Mouse (Mus musculus): ENCODE results near the gene Gm49396. TPM values are rescaled to one million over a fixed set of nuclear protein-coding genes. Genes with fewer than 3 reads are reported as not detected.

The Gm49396 gene
- polyA plus RNA-seq (2014; fragmentation: Illumina TruSeq; extraction: RNeasy Lipid Tissue Mini Kit (QIAGEN cat#74804); ENCODE audit: low replicate concordance): 6.2 TPM

GRCm38 (mm10) chr7:30563117-30563905, at the start of gene Gm49396, which contains the start of the genes U2af1l4 and Psenen:
Gene Gm49396 (plus strand): TSS chr7:30563344.
Gene U2af1l4 (plus strand): TSS chr7:30563301.
Gene Psenen (minus strand): TSS chr7:30563627.

DNA sequence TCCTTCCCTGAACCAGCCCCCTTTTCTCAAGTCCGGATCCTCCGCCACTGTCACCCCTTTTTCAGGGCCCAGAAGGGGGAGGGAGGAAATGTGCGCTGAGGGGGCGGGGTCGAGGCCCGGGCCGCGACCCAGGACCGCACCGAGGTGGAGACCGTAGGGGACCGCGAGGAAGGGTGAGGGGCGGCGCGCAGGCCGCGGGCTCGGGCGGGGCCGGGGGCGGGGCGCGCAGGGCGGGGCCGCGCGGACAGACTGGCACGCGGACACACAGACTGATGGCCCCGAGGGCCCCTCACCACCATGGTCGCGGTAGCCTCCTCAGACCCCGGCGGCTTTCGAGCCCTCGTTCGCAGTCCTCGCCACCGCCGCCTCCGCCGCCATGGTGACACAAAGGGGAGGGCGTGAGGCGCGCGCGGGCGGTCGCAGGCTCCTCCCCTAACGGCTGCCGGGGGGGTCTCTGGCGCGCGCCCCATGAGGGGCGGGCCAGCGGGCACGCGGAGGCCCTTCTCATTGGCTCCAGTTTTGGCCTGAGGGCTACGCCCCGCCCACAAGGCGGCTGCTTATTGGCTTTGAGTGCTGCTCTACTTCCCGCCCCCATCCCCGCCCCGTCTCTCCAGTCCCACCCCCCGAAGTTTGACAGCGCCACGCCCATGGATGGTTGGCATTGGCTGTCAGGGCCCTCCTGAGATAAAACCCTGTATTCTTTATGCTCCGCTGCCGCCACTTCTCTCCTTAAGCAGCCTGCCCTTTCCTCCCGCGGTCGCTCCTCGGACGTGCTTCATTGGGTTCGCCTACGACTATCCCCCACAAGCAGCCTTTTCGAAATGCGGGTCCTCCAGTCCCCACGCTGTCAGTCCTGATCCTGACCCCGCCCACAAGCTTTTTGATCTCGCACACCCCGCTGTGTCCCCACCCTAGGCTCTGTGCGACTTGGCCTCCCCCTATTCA, 28.2 kb upstream of the Gm49396 start, which contains the start of gene Arhgap33:
Gene Arhgap33, minus strand, starts transcription at position 428 of the 945 bp plus-strand sequence.

DNA sequence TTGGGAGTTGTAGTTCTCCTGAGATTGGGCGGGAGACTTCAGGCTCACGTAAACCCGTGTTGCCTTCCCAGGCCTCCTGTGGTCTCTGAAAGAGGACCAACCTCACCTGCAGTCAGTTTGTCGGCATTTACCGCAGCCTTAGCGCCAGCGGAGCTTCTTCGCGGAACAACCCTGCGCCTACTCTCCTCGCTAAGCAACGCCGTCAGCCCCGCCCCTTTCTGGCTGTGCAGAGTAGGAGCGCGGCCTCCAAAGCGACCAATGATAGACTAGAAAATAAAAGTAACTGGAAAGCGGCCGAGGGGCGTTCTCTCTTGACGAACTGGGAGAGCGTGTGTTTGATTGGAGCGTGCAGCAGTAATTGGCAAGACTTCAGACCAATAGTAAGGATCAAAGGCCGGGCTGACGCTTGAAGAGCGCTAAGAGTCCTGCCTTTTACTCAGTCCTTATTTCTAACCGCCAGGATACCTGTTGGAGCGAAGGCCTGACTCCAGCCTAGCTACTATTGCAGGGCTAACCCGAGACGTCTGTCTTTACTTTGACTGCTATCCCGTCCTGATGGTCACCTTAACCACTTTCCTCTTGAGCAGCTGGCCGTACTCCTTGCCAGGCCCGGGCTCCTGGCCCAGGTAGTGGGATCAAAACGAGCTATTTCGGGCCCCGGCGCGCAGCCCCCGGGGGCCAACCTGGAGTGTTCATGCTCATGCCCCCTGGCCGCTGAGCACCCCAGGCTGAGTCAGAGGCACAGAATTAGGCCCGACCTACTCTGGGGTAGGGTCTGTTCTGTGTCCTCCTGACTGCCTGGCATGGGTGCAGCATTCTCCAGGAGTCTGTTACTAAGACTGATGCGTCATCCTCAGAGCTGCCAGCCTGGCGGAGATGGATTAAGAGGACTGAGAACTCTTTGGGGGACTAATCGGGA, 10.8 kb upstream of the Gm49396 start, which contains the start of the genes Hspb6 and Proser3:
Gene Hspb6, plus strand, starts transcription at position 77 of the 919 bp plus-strand sequence.
Gene Proser3, minus strand, starts transcription at position 198 of the 919 bp plus-strand sequence.

GRCm38 (mm10) chr7:30559443-30559954, 3.6 kb upstream of the Gm49396 start, which contains the start of gene Lin37:
Gene Lin37 (minus strand): TSS chr7:30559838.

GRCm38 (mm10) chr7:30564970-30565571, 1.9 kb downstream of the Gm49396 start, which contains the start of gene Igflr1:
Gene Igflr1 (plus strand): TSS chr7:30565427.

GRCm38 (mm10) chr7:30588676-30589434, 25.7 kb downstream of the Gm49396 start, which contains the start of gene Kmt2b:
Gene Kmt2b (minus strand): TSS chr7:30588726.

GRCm38 (mm10) chr7:30598786-30599185, 35.6 kb downstream of the Gm49396 start, which contains the start of gene Zbtb32:
Gene Zbtb32 (minus strand): TSS chr7:30598909.

DNA sequence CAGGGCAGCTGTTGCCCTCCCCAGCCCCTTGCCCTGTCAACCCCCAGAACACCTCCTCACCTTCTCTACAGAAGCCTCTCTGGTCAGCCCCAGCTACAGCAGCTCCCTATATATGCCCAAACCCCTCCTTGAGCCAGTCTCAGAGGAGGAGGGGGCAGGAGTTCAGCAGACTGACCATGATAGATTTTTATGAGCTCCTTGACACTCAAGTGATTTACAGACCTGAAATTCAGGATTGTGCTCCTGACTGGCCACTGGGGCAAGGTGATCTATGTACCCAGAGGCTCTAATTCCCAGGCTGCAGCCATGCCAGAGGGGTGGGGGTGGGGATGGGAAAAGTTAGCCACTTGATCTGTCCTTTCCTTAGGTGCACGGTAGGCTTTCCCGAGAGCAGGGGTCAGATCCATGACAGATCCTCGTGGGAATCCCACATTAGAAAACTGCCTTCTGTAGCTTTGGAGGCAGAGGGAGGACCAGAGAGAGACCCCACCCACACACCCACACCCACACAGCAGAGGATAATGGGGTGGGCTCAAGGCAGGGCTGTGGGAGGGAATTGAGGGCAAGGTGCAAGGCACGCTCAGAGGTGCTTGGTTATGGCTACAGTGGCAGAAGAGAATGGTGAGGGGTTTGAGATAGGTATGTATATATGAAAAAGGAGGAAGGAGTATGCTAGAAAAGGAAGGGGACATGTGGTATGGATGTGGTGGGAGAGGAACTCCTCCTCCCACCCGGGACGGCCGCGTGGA, 49.7 kb downstream of the Gm49396 start, which contains the start of gene Upk1a:
Gene Upk1a, minus strand, starts transcription at position 194 of the 749 bp plus-strand sequence.

Other genes with a start within 250 kb of the Gm49396 start
- 1.6 TPM for gene Syne4, start 248.5 kb upstream of the Gm49396 start, polyA plus RNA-seq (2014; fragmentation: Illumina TruSeq; extraction: RNeasy Lipid Tissue Mini Kit (QIAGEN cat#74804); ENCODE audit: low replicate concordance)
- 0.71 TPM for gene E130208F15Rik, start 241.6 kb upstream of the Gm49396 start, polyA plus RNA-seq (2014; fragmentation: Illumina TruSeq; extraction: RNeasy Lipid Tissue Mini Kit (QIAGEN cat#74804); ENCODE audit: low replicate concordance)
- gene Sdhaf1, start 239.4 kb upstream of the Gm49396 start, polyA plus RNA-seq (2014; fragmentation: Illumina TruSeq; extraction: RNeasy Lipid Tissue Mini Kit (QIAGEN cat#74804); ENCODE audit: low replicate concordance): 1.3 TPM
- 0.41 TPM for gene Lrfn3, start 200.6 kb upstream of the Gm49396 start, polyA plus RNA-seq (2014; fragmentation: Illumina TruSeq; extraction: RNeasy Lipid Tissue Mini Kit (QIAGEN cat#74804); ENCODE audit: low replicate concordance)
- 2.8 TPM for gene Tyrobp, start 149.6 kb upstream of the Gm49396 start, polyA plus RNA-seq (2014; fragmentation: Illumina TruSeq; extraction: RNeasy Lipid Tissue Mini Kit (QIAGEN cat#74804); ENCODE audit: low replicate concordance)
- gene Hcst, start 143.5 kb upstream of the Gm49396 start, polyA plus RNA-seq (2014; fragmentation: Illumina TruSeq; extraction: RNeasy Lipid Tissue Mini Kit (QIAGEN cat#74804); ENCODE audit: low replicate concordance): not detected
- gene Nfkbid, start 141.6 kb upstream of the Gm49396 start, polyA plus RNA-seq (2014; fragmentation: Illumina TruSeq; extraction: RNeasy Lipid Tissue Mini Kit (QIAGEN cat#74804); ENCODE audit: low replicate concordance): 0.67 TPM
- 9.8 TPM for gene Aplp1, start 117.8 kb upstream of the Gm49396 start, polyA plus RNA-seq (2014; fragmentation: Illumina TruSeq; extraction: RNeasy Lipid Tissue Mini Kit (QIAGEN cat#74804); ENCODE audit: low replicate concordance)
- not detected for gene Kirrel2, start 105.7 kb upstream of the Gm49396 start, polyA plus RNA-seq (2014; fragmentation: Illumina TruSeq; extraction: RNeasy Lipid Tissue Mini Kit (QIAGEN cat#74804); ENCODE audit: low replicate concordance)
- gene Nphs1, start 105.0 kb upstream of the Gm49396 start, polyA plus RNA-seq (2014; fragmentation: Illumina TruSeq; extraction: RNeasy Lipid Tissue Mini Kit (QIAGEN cat#74804); ENCODE audit: low replicate concordance): 0.15 TPM
- gene Prodh2, start 69.7 kb upstream of the Gm49396 start, polyA plus RNA-seq (2014; fragmentation: Illumina TruSeq; extraction: RNeasy Lipid Tissue Mini Kit (QIAGEN cat#74804); ENCODE audit: low replicate concordance): not detected
- gene Arhgap33, start 28.3 kb upstream of the Gm49396 start, polyA plus RNA-seq (2014; fragmentation: Illumina TruSeq; extraction: RNeasy Lipid Tissue Mini Kit (QIAGEN cat#74804); ENCODE audit: low replicate concordance): 0.11 TPM
- 28.5 TPM for gene Hspb6, start 11.2 kb upstream of the Gm49396 start, polyA plus RNA-seq (2014; fragmentation: Illumina TruSeq; extraction: RNeasy Lipid Tissue Mini Kit (QIAGEN cat#74804); ENCODE audit: low replicate concordance)
- gene Proser3, start 11.0 kb upstream of the Gm49396 start, polyA plus RNA-seq (2014; fragmentation: Illumina TruSeq; extraction: RNeasy Lipid Tissue Mini Kit (QIAGEN cat#74804); ENCODE audit: low replicate concordance): 0.97 TPM
- not detected for gene Lin37, start 3.5 kb upstream of the Gm49396 start, polyA plus RNA-seq (2014; fragmentation: Illumina TruSeq; extraction: RNeasy Lipid Tissue Mini Kit (QIAGEN cat#74804); ENCODE audit: low replicate concordance)
- gene U2af1l4, start within 50 bp of the Gm49396 start, polyA plus RNA-seq (2014; fragmentation: Illumina TruSeq; extraction: RNeasy Lipid Tissue Mini Kit (QIAGEN cat#74804); ENCODE audit: low replicate concordance): 2.6 TPM
- gene Psenen, start 283 bp downstream of the Gm49396 start, polyA plus RNA-seq (2014; fragmentation: Illumina TruSeq; extraction: RNeasy Lipid Tissue Mini Kit (QIAGEN cat#74804); ENCODE audit: low replicate concordance): 17.3 TPM
- gene Igflr1, start 2.1 kb downstream of the Gm49396 start, polyA plus RNA-seq (2014; fragmentation: Illumina TruSeq; extraction: RNeasy Lipid Tissue Mini Kit (QIAGEN cat#74804); ENCODE audit: low replicate concordance): not detected
- 4.6 TPM for gene Kmt2b, start 25.4 kb downstream of the Gm49396 start, polyA plus RNA-seq (2014; fragmentation: Illumina TruSeq; extraction: RNeasy Lipid Tissue Mini Kit (QIAGEN cat#74804); ENCODE audit: low replicate concordance)
- not detected for gene Zbtb32, start 35.6 kb downstream of the Gm49396 start, polyA plus RNA-seq (2014; fragmentation: Illumina TruSeq; extraction: RNeasy Lipid Tissue Mini Kit (QIAGEN cat#74804); ENCODE audit: low replicate concordance)
- gene Upk1a, start 49.5 kb downstream of the Gm49396 start, polyA plus RNA-seq (2014; fragmentation: Illumina TruSeq; extraction: RNeasy Lipid Tissue Mini Kit (QIAGEN cat#74804); ENCODE audit: low replicate concordance): not detected
- 1,034 TPM for gene Cox6b1, start 62.8 kb downstream of the Gm49396 start, polyA plus RNA-seq (2014; fragmentation: Illumina TruSeq; extraction: RNeasy Lipid Tissue Mini Kit (QIAGEN cat#74804); ENCODE audit: low replicate concordance)
- gene Etv2, start 72.5 kb downstream of the Gm49396 start, polyA plus RNA-seq (2014; fragmentation: Illumina TruSeq; extraction: RNeasy Lipid Tissue Mini Kit (QIAGEN cat#74804); ENCODE audit: low replicate concordance): not detected
- gene Rbm42, start 87.0 kb downstream of the Gm49396 start, polyA plus RNA-seq (2014; fragmentation: Illumina TruSeq; extraction: RNeasy Lipid Tissue Mini Kit (QIAGEN cat#74804); ENCODE audit: low replicate concordance): not detected
- 2.8 TPM for gene Haus5, start 101.7 kb downstream of the Gm49396 start, polyA plus RNA-seq (2014; fragmentation: Illumina TruSeq; extraction: RNeasy Lipid Tissue Mini Kit (QIAGEN cat#74804); ENCODE audit: low replicate concordance)
- not detected for gene Pmis2, start 108.3 kb downstream of the Gm49396 start, polyA plus RNA-seq (2014; fragmentation: Illumina TruSeq; extraction: RNeasy Lipid Tissue Mini Kit (QIAGEN cat#74804); ENCODE audit: low replicate concordance)
- gene 2200002J24Rik, start 135.6 kb downstream of the Gm49396 start, polyA plus RNA-seq (2014; fragmentation: Illumina TruSeq; extraction: RNeasy Lipid Tissue Mini Kit (QIAGEN cat#74804); ENCODE audit: low replicate concordance): not detected
- not detected for gene Atp4a, start 148.9 kb downstream of the Gm49396 start, polyA plus RNA-seq (2014; fragmentation: Illumina TruSeq; extraction: RNeasy Lipid Tissue Mini Kit (QIAGEN cat#74804); ENCODE audit: low replicate concordance)
- 4.8 TPM for gene Tmem147, start 166.2 kb downstream of the Gm49396 start, polyA plus RNA-seq (2014; fragmentation: Illumina TruSeq; extraction: RNeasy Lipid Tissue Mini Kit (QIAGEN cat#74804); ENCODE audit: low replicate concordance)
- gene Gapdhs, start 180.3 kb downstream of the Gm49396 start, polyA plus RNA-seq (2014; fragmentation: Illumina TruSeq; extraction: RNeasy Lipid Tissue Mini Kit (QIAGEN cat#74804); ENCODE audit: low replicate concordance): not detected
- 0.15 TPM for gene Sbsn, start 188.1 kb downstream of the Gm49396 start, polyA plus RNA-seq (2014; fragmentation: Illumina TruSeq; extraction: RNeasy Lipid Tissue Mini Kit (QIAGEN cat#74804); ENCODE audit: low replicate concordance)
- not detected for gene Dmkn, start 200.4 kb downstream of the Gm49396 start, polyA plus RNA-seq (2014; fragmentation: Illumina TruSeq; extraction: RNeasy Lipid Tissue Mini Kit (QIAGEN cat#74804); ENCODE audit: low replicate concordance)
- not detected for gene Krtdap, start 224.6 kb downstream of the Gm49396 start, polyA plus RNA-seq (2014; fragmentation: Illumina TruSeq; extraction: RNeasy Lipid Tissue Mini Kit (QIAGEN cat#74804); ENCODE audit: low replicate concordance)